Mouse (Mus musculus) heart, embryonic 10.5 days (tissue): ENCODE results near the gene Rnf126. TPM values are rescaled to one million over a fixed set of nuclear protein-coding genes. Genes with fewer than 3 reads are reported as not detected.

ENCODE experiments used
- DNase-seq: peaks from one replicate; pipeline ENCODE4 v3.0.0-alpha.2; 2017; ENCODE audit warnings: low spot score
- H3K27ac ChIP-seq: fragments of 300-500 bp; sonication (generic); 2 replicates; pipeline ENCODE4 v1.5.1; 2016; ENCODE audit warnings: mild to moderate bottlenecking
- H3K27me3 ChIP-seq: fragments of 300-500 bp; sonication (generic); 2 replicates; pipeline ENCODE4 v1.6.1; 2016; ENCODE audit warnings: mild to moderate bottlenecking; ENCODE audit not compliant: poor library complexity, insufficient read depth, severe bottlenecking
- H3K36me3 ChIP-seq: fragments of 300-500 bp; sonication (generic); 2 replicates; pipeline ENCODE4 v1.6.1; 2016; ENCODE audit warnings: mild to moderate bottlenecking, moderate library complexity
- H3K4me1 ChIP-seq: fragments of 300-500 bp; sonication (generic); 2 replicates; pipeline ENCODE4 v1.6.1; 2016; ENCODE audit warnings: mild to moderate bottlenecking
- H3K4me3 ChIP-seq: fragments of 300-500 bp; sonication (generic); 2 replicates; pipeline ENCODE4 v1.5.1; 2016; ENCODE audit warnings: mild to moderate bottlenecking, moderate library complexity
- H3K9me3 ChIP-seq: fragments of 300-500 bp; sonication (generic); 2 replicates; pipeline ENCODE4 v1.6.1; 2016; ENCODE audit warnings: mild to moderate bottlenecking, moderate library complexity
- WGBS: fragments of 180-500 bp; shearing (Covaris S2); methylation state at CpG from one replicate; pipeline ENCODE4 v1.1.7; 2016; 5-methylcytosine and 5-hydroxymethylcytosine counted together
- polyA plus RNA-seq: library from polyadenylated mRNA; unstranded; fragments of >200 nt; fragmentation: Nextera tagmentation; extraction: Ambion mirVana; gene quantifications from 2 replicates; pipeline ENCODE4 v1.2.1, GENCODE M21; 2016

Gene Rnf126
- polyA plus RNA-seq, 1 experiment from 2014 or later = 113 TPM

GRCm38 (mm10) chr10:79735361-79735760 is 31.4 kb downstream of the Rnf126 start:
- peak overlapping the region; percentile 17; the same call in 1 of the 2 replicates for H3K27ac ChIP-seq
- H3K4me1 ChIP-seq = peaks cover 11% of the 10 kb centered on the region
- H3K9me3 ChIP-seq = peaks cover 51% of the 10 kb centered on the region
- H3K4me3 ChIP-seq = peak overlapping the region; percentile 44
- DNase-seq = no peak
- peaks cover 44% of the 10 kb centered on the region for H3K27me3 ChIP-seq
- WGBS = 21% methylated on average over 52 of the region's 52 CpGs
- H3K36me3 ChIP-seq = peaks cover 68% of the 10 kb centered on the region

GRCm38 (mm10) chr10:79733847-79734246 is 32.9 kb downstream of the Rnf126 start:
- Histone ChIP-seq H3K4me3 (no peak overlapping the region), H3K27me3 (peaks cover 47% of the 10 kb centered on the region), H3K27ac (no peak overlapping the region), H3K36me3 (peaks cover 53% of the 10 kb centered on the region), H3K9me3 (peaks cover 36% of the 10 kb centered on the region), H3K4me1 (peaks cover 11% of the 10 kb centered on the region)
- DNase-seq = no peak
- 81% methylated on average over 15 of the region's 15 CpGs for WGBS

- Histone ChIP-seq H3K36me3 (peaks cover 39% of the 10 kb centered on the region), H3K27ac (no peak overlapping the region), H3K9me3 (peaks cover 24% of the 10 kb centered on the region), H3K4me1 (peaks cover 16% of the 10 kb centered on the region), H3K4me3 (no peak overlapping the region), H3K27me3 (peaks cover 50% of the 10 kb centered on the region)
- DNase-seq = no peak
- 93% methylated on average over 1 of the region's 1 CpGs for WGBS
Measured at GRCm38 (mm10) chr10:79732500-79732899, 34.3 kb downstream of the Rnf126 start.

- Histone ChIP-seq H3K36me3 (peaks cover 10% of the 10 kb centered on the region), H3K27me3 (peaks cover 20% of the 10 kb centered on the region; the same call in 1 of the 2 replicates), H3K4me3 (no peak overlapping the region), H3K27ac (no peak overlapping the region), H3K9me3 (peaks cover 3% of the 10 kb centered on the region; the same call in 1 of the 2 replicates), H3K4me1 (0 out of 2 replicates have a peak, but pooled peaks cover 5% of the 10 kb centered on the region)
- 70% methylated on average over 13 of the region's 13 CpGs for WGBS
- no peak for DNase-seq
Measured at GRCm38 (mm10) chr10:79729357-79729965, 37.3 kb downstream of the Rnf126 start.

GRCm38 (mm10) chr10:79728323-79729249 is 38.2 kb downstream of the Rnf126 start:
- Histone ChIP-seq H3K36me3 (peaks cover 1% of the 10 kb centered on the region; the same call in 1 of the 2 replicates), H3K27ac (no peak overlapping the region), H3K27me3 (peaks cover 12% of the 10 kb centered on the region; the same call in 1 of the 2 replicates), H3K9me3 (peaks cover 3% of the 10 kb centered on the region; the same call in 1 of the 2 replicates), H3K4me1 (peaks cover 10% of the 10 kb centered on the region), H3K4me3 (no peak overlapping the region)
- no peak for DNase-seq
- WGBS = 63% methylated on average over 28 of the region's 28 CpGs

- peaks cover 16% of the 10 kb centered on the region; the same call in 1 of the 2 replicates for H3K27me3 ChIP-seq
- H3K36me3 ChIP-seq = no peaks in the 10 kb centered on the region
- no peak overlapping the region for H3K4me3 ChIP-seq
- H3K27ac ChIP-seq = no peak overlapping the region
- peak; percentile 83 for DNase-seq
- H3K4me1 ChIP-seq = peaks cover 11% of the 10 kb centered on the region
- H3K9me3 ChIP-seq = peaks cover 3% of the 10 kb centered on the region; the same call in 1 of the 2 replicates
- 36% methylated on average over 11 of the region's 11 CpGs for WGBS
Measured at GRCm38 (mm10) chr10:79726090-79726489, 40.7 kb downstream of the Rnf126 start.

GRCm38 (mm10) chr10:79723692-79724091 is 43.1 kb downstream of the Rnf126 start:
- H3K9me3 ChIP-seq = peaks cover 3% of the 10 kb centered on the region; the same call in 1 of the 2 replicates
- DNase-seq = no peak
- no peaks in the 10 kb centered on the region for H3K36me3 ChIP-seq
- peaks cover 33% of the 10 kb centered on the region for H3K27me3 ChIP-seq
- H3K4me1 ChIP-seq = peaks cover 11% of the 10 kb centered on the region
- H3K27ac ChIP-seq = no peak overlapping the region
- WGBS = 67% methylated on average over 7 of the region's 7 CpGs
- H3K4me3 ChIP-seq = no peak overlapping the region

GRCm38 (mm10) chr10:79723047-79723446 is 43.7 kb downstream of the Rnf126 start:
- no peak overlapping the region for H3K4me3 ChIP-seq
- peaks cover 33% of the 10 kb centered on the region for H3K27me3 ChIP-seq
- H3K9me3 ChIP-seq = peaks cover 3% of the 10 kb centered on the region; the same call in 1 of the 2 replicates
- H3K27ac ChIP-seq = no peak overlapping the region
- no peak for DNase-seq
- H3K36me3 ChIP-seq = no peaks in the 10 kb centered on the region
- H3K4me1 ChIP-seq = peaks cover 7% of the 10 kb centered on the region
- 74% methylated on average over 6 of the region's 6 CpGs for WGBS

GRCm38 (mm10) chr10:79721089-79721488 is 45.7 kb downstream of the Rnf126 start:
- DNase-seq = no peak
- Histone ChIP-seq H3K4me1 (peaks cover 25% of the 10 kb centered on the region), H3K4me3 (no peak overlapping the region), H3K27ac (no peak overlapping the region), H3K9me3 (no peaks in the 10 kb centered on the region), H3K36me3 (no peaks in the 10 kb centered on the region), H3K27me3 (peaks cover 51% of the 10 kb centered on the region)
- 60% methylated on average over 5 of the region's 5 CpGs for WGBS

- peak; percentile 85 for DNase-seq
- Histone ChIP-seq H3K4me3 (peak overlapping the region; percentile 76), H3K9me3 (peaks cover 3% of the 10 kb centered on the region; the same call in 1 of the 2 replicates), H3K4me1 (peaks cover 21% of the 10 kb centered on the region), H3K36me3 (no peaks in the 10 kb centered on the region), H3K27me3 (peaks cover 71% of the 10 kb centered on the region), H3K27ac (no peak overlapping the region)
- 7% methylated on average over 43 of the region's 43 CpGs for WGBS
Measured at GRCm38 (mm10) chr10:79717640-79718357, 49.0 kb downstream of the Rnf126 start.

GRCm38 (mm10) chr10:79716988-79717355 is 49.8 kb downstream of the Rnf126 start:
- Histone ChIP-seq H3K27ac (no peak overlapping the region), H3K4me1 (peaks cover 27% of the 10 kb centered on the region), H3K4me3 (peak overlapping the region; percentile 76), H3K9me3 (peaks cover 3% of the 10 kb centered on the region; the same call in 1 of the 2 replicates), H3K36me3 (peaks cover 2% of the 10 kb centered on the region), H3K27me3 (peaks cover 71% of the 10 kb centered on the region)
- DNase-seq = no peak
- 1% methylated on average over 43 of the region's 44 CpGs for WGBS

- Histone ChIP-seq H3K27me3 (peaks cover 71% of the 10 kb centered on the region), H3K27ac (0 out of 2 replicates have a peak within 1 kb of the TSS, but pooled peaks have one; percentile 2), H3K4me3 (peak within 1 kb of the TSS; percentile 76), H3K9me3 (peaks cover 3% of the 10 kb centered on the region; the same call in 1 of the 2 replicates), H3K4me1 (peaks cover 31% of the 10 kb centered on the region), H3K36me3 (peaks cover 8% of the 10 kb centered on the region)
- 2% methylated on average over 85 of the region's 91 CpGs for WGBS
- no peak for DNase-seq
Measured at GRCm38 (mm10) chr10:79716254-79716987, 50.3 kb downstream of the Rnf126 start, which contains the start of gene Hcn2. TSS of gene Hcn2 (plus strand) at chr10:79716634.
